Mouse (Mus musculus): Measurements from ENCODE around the gene Dpp7. TPM values are rescaled to one million over a fixed set of nuclear protein-coding genes. Genes with fewer than 3 reads are reported as not detected.
A peak's percentile ranks its signal among the peaks of the same experiment; 100 is the strongest.

Dpp7 gene
- polyA plus RNA-seq, 1 experiment from 2014 or later: 28.5 TPM

GRCm38 (mm10) chr2:25363478-25364178 lies 7.5 kb upstream of the Dpp7 start:
- Histone ChIP-seq H3K9ac (ENCODE audit: low read depth, low read length) (no peak overlapping the region), H3K4me1 (replicated peaks; ENCODE audit: insufficient read depth, low read length) (peaks cover 6% of the 10 kb centered on the region; the same call in 1 of the 2 replicates), H3K27me3 (ENCODE audit: insufficient read depth, low read length) (no peaks in the 10 kb centered on the region), H3K9me3 (replicated peaks; ENCODE audit: low read length) (no peaks in the 10 kb centered on the region), H3K4me3 (replicated peaks; ENCODE audit: low read depth, low read length) (no peak overlapping the region), H3K36me3 (ENCODE audit: insufficient read depth, low read length) (peaks cover 4% of the 10 kb centered on the region; the same call in 1 of the 2 replicates), H3K4me2 (ENCODE audit: low read length) (peak overlapping the region; percentile 8; the same call in 1 of the 2 replicates), H3K27ac (no peak overlapping the region)
- ATAC-seq (replicated peaks; ENCODE audit: low FRiP score, low read depth): 0 out of 2 replicates have a peak, but pooled peaks have one; percentile 35
- peak; percentile 39 for DNase-seq (ENCODE audit: low spot score)
- TF ChIP-seq CTCF (IDR thresholded peaks at IDR 0.05; ENCODE audit: low read depth): no peak
- 51% methylated on average over 13 of the region's 13 CpGs for WGBS

GRCm38 (mm10) chr2:25359848-25360247 lies 3.7 kb upstream of the Dpp7 start:
- ATAC-seq (replicated peaks; ENCODE audit: low FRiP score, low read depth) (no peak), DNase-seq (ENCODE audit: low spot score) (no peak)
- H3K4me3 ChIP-seq (replicated peaks; ENCODE audit: low read depth, low read length): no peak overlapping the region
- TF ChIP-seq CTCF (IDR thresholded peaks at IDR 0.05; ENCODE audit: low read depth): no peak
- peaks cover 15% of the 10 kb centered on the region for H3K4me1 ChIP-seq (replicated peaks; ENCODE audit: insufficient read depth, low read length)
- no peak overlapping the region for H3K27ac ChIP-seq
- H3K36me3 ChIP-seq (ENCODE audit: insufficient read depth, low read length): peaks cover 4% of the 10 kb centered on the region; the same call in 1 of the 2 replicates
- no peaks in the 10 kb centered on the region for H3K9me3 ChIP-seq (replicated peaks; ENCODE audit: low read length)
- H3K4me2 ChIP-seq (ENCODE audit: low read length): no peak overlapping the region
- no peaks in the 10 kb centered on the region for H3K27me3 ChIP-seq (ENCODE audit: insufficient read depth, low read length)
- H3K9ac ChIP-seq (ENCODE audit: low read depth, low read length): no peak overlapping the region
- 74% methylated on average over 4 of the region's 4 CpGs for WGBS

- DNase-seq (ENCODE audit: low spot score): no peak
- Histone ChIP-seq H3K27ac (no peak overlapping the region), H3K4me3 (replicated peaks; ENCODE audit: low read depth, low read length) (peak overlapping the region; percentile 43), H3K4me1 (replicated peaks; ENCODE audit: insufficient read depth, low read length) (peaks cover 11% of the 10 kb centered on the region), H3K9ac (ENCODE audit: low read depth, low read length) (peak overlapping the region; percentile 50), H3K9me3 (replicated peaks; ENCODE audit: low read length) (no peaks in the 10 kb centered on the region), H3K36me3 (ENCODE audit: insufficient read depth, low read length) (peaks cover 8% of the 10 kb centered on the region), H3K4me2 (ENCODE audit: low read length) (peak overlapping the region; percentile 76), H3K27me3 (ENCODE audit: insufficient read depth, low read length) (no peaks in the 10 kb centered on the region)
- no peak for TF ChIP-seq CTCF (IDR thresholded peaks at IDR 0.05; ENCODE audit: low read depth)
- 41% methylated on average over 18 of the region's 18 CpGs for WGBS
- ATAC-seq (replicated peaks; ENCODE audit: low FRiP score, low read depth): no peak
Observed at GRCm38 (mm10) chr2:25355419-25356066, 616 bp downstream of the Dpp7 start.

GRCm38 (mm10) chr2:25354211-25354610 lies 1.9 kb downstream of the Dpp7 start:
- Histone ChIP-seq H3K27ac (no peak overlapping the region), H3K4me2 (ENCODE audit: low read length) (no peak overlapping the region), H3K4me1 (replicated peaks; ENCODE audit: insufficient read depth, low read length) (peaks cover 11% of the 10 kb centered on the region), H3K4me3 (replicated peaks; ENCODE audit: low read depth, low read length) (no peak overlapping the region), H3K9ac (ENCODE audit: low read depth, low read length) (no peak overlapping the region), H3K9me3 (replicated peaks; ENCODE audit: low read length) (no peaks in the 10 kb centered on the region), H3K36me3 (ENCODE audit: insufficient read depth, low read length) (peaks cover 21% of the 10 kb centered on the region), H3K27me3 (ENCODE audit: insufficient read depth, low read length) (no peaks in the 10 kb centered on the region)
- TF ChIP-seq CTCF (IDR thresholded peaks at IDR 0.05; ENCODE audit: low read depth): no peak
- no peak for DNase-seq (ENCODE audit: low spot score)
- no peak for ATAC-seq (replicated peaks; ENCODE audit: low FRiP score, low read depth)
- WGBS: 84% methylated on average over 6 of the region's 6 CpGs

GRCm38 (mm10) chr2:25350701-25351100 lies 5.5 kb downstream of the Dpp7 start:
- no peak for ATAC-seq (replicated peaks; ENCODE audit: low FRiP score, low read depth)
- no peak overlapping the region for H3K4me3 ChIP-seq (replicated peaks; ENCODE audit: low read depth, low read length)
- peaks cover 51% of the 10 kb centered on the region for H3K36me3 ChIP-seq (ENCODE audit: insufficient read depth, low read length)

GRCm38 (mm10) chr2:25349499-25349898 lies 6.7 kb downstream of the Dpp7 start:
- 98% methylated on average over 4 of the region's 4 CpGs for WGBS
- Histone ChIP-seq H3K4me1 (replicated peaks; ENCODE audit: insufficient read depth, low read length) (no peaks in the 10 kb centered on the region), H3K27ac (no peak overlapping the region), H3K36me3 (ENCODE audit: insufficient read depth, low read length) (peaks cover 62% of the 10 kb centered on the region), H3K9me3 (replicated peaks; ENCODE audit: low read length) (no peaks in the 10 kb centered on the region), H3K9ac (ENCODE audit: low read depth, low read length) (no peak overlapping the region), H3K4me3 (replicated peaks; ENCODE audit: low read depth, low read length) (no peak overlapping the region), H3K4me2 (ENCODE audit: low read length) (no peak overlapping the region), H3K27me3 (ENCODE audit: insufficient read depth, low read length) (no peaks in the 10 kb centered on the region)
- TF ChIP-seq CTCF (IDR thresholded peaks at IDR 0.05; ENCODE audit: low read depth): no peak
- no peak for DNase-seq (ENCODE audit: low spot score)
- ATAC-seq (replicated peaks; ENCODE audit: low FRiP score, low read depth): no peak

More at GRCm38 (mm10) chr2:25350701-25351100, 5.5 kb downstream of the Dpp7 start:
- H3K4me1 ChIP-seq (replicated peaks; ENCODE audit: insufficient read depth, low read length): peaks cover 6% of the 10 kb centered on the region; the same call in 1 of the 2 replicates
- DNase-seq (ENCODE audit: low spot score): no peak
- 87% methylated on average over 3 of the region's 3 CpGs for whole genome bisulfite sequencing
- no peak for TF ChIP-seq CTCF (IDR thresholded peaks at IDR 0.05; ENCODE audit: low read depth)
- H3K27ac ChIP-seq: no peak overlapping the region
- H3K9ac ChIP-seq (ENCODE audit: low read depth, low read length): no peak overlapping the region
- no peaks in the 10 kb centered on the region for H3K9me3 ChIP-seq (replicated peaks; ENCODE audit: low read length)
- H3K4me2 ChIP-seq (ENCODE audit: low read length): no peak overlapping the region
- no peaks in the 10 kb centered on the region for H3K27me3 ChIP-seq (ENCODE audit: insufficient read depth, low read length)

All from kidney, postnatal 0 days (tissue).